Mouse (Mus musculus): Measurements from ENCODE around the gene Slc35g1.

- TF ChIP-seq CTCF (IDR thresholded peaks at IDR 0.05; ENCODE audit: insufficient read depth, low read length) (no peak), POLR2A (IDR thresholded peaks at IDR 0.05; ENCODE audit: borderline replicate concordance, extremely low read depth, low read depth, low read length) (no peak)
Measured at GRCm38 (mm10) chr19:38421436-38421835, 25.7 kb downstream of the Slc35g1 start.
